Mouse (Mus musculus) brain, embryonic 14.5 days (tissue): ENCODE measurements around the gene Gm9508. TPM values are rescaled to one million over a fixed set of nuclear protein-coding genes. Genes with fewer than 3 reads are reported as not detected.

Source experiments
- DNase-seq: peaks from one replicate; pipeline ENCODE4 v3.0.0-alpha.2; 2011; ENCODE audit warnings: low read depth
- CTCF ChIP-seq: fragments of 200-500 bp; IDR thresholded peaks from 2 replicates; pipeline ENCODE4 v1.5.1; 2012; ENCODE audit warnings: inconsistent platforms, mild to moderate bottlenecking, moderate library complexity, borderline replicate concordance; ENCODE audit not compliant: insufficient read depth, insufficient read length; ENCODE audit errors: extremely low read depth
- POLR2A ChIP-seq: fragments of 200-500 bp; IDR thresholded peaks from 2 replicates; pipeline ENCODE4 v1.6.1; 2012; ENCODE audit warnings: mild to moderate bottlenecking, inconsistent platforms, borderline replicate concordance; ENCODE audit not compliant: poor library complexity, insufficient read depth, insufficient read length, severe bottlenecking; ENCODE audit errors: extremely low read depth
- polyA plus RNA-seq: library from polyadenylated mRNA; depleted of rRNA; stranded (reverse); fragments of >200 nt; gene quantifications from 2 replicates; pipeline ENCODE4 v1.2.3, GENCODE M21; 2012

Gene Gm9508
- polyA plus RNA-seq, 1 experiment: not detected

DNA sequence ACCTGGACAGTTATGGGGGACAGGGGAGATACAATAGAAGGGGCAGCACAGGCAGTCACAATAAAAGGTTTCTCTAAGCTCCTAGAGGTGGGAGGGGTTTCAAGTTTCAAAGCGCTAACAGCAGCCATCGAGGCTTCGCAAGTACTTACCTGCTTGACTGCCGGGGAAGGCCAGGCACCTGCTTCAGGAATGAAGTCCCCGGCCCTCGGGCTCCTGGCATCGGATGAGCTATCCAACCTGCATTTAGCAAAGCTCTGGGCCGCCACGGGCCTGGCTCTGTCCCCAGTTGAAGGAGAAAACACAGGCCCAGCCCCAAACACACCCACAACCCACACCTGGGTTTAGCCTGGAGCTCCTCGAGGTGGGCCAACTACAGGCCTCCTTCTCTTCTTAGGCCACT lies 10.0 kb downstream of the Gm9508 start:
- DNase-seq: no peak
- TF ChIP-seq CTCF: no peak
- TF ChIP-seq POLR2A: no peak

DNA sequence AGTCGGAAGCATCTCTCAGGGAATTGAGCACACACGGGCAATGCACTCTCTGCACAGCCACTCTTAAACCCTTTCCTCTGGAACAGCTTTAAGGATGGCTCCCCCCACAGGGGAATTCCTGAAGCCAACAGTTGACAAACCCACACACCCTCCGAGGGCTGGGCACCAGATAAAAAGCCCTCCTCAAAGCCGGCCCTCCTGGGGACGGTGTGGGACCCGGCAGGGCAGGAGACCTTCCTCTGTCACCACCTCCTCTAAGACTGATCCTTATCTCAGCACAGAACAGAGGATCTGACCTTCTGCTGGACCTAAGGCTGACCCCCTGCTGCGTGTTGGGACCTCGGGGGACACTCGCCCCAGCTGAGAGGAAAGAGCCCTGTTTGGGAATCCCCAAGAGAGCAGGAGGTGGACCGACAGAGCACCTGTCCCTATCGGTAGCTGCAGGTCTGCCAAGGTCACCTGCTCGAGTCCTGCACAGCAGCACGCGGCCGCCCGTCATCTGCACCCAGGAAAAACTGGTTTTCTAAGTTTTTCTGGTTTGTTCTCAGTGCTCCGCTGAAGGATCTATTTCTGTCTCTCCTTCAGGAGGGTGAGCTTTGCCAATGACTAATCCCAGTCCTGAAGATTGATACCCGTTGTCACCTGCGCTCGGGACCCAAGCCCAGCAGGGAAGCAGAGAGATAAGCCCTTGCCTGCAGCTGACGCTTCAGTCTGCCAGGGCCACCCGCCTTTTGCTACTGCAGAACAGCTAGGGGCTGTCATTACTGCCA lies 11.0 kb downstream of the Gm9508 start, which contains the start of gene Tspear:
Gene Tspear (plus strand): TSS at position 675 of the 770 bp plus-strand sequence.
- no peak for DNase-seq
- TF ChIP-seq CTCF: no peak
- no peak for TF ChIP-seq POLR2A

- TF ChIP-seq POLR2A: no peak
- TF ChIP-seq CTCF: no peak
- DNase-seq: no peak
Observed at GRCm38 (mm10) chr10:77684181-77684580, 12.9 kb downstream of the Gm9508 start.

GRCm38 (mm10) chr10:77682994-77683393 lies 14.0 kb downstream of the Gm9508 start:
- no peak for DNase-seq
- TF ChIP-seq CTCF (no peak), POLR2A (no peak)

DNA sequence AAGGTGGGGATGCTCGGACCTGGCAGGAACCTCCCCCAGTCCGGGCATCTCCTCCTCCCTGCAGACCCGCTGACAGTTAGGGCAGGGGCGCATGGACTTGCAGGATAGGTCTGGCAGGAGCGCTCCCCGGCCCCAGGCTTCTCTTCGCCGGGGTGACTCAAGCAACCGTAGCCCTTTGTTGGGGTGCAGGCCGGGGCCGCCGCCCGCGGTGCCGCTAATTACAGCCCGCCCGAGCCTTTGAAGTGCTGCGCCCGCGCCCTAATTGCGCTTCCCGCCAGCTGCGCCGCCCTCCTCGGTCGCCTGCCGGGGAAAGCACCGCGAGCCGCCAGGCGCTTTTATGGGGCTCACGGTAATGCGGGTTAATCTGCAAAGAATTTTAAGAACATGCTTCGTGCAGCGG lies 19.5 kb downstream of the Gm9508 start:
- TF ChIP-seq POLR2A (no peak), CTCF (no peak)
- peak; percentile 76 for DNase-seq

DNA sequence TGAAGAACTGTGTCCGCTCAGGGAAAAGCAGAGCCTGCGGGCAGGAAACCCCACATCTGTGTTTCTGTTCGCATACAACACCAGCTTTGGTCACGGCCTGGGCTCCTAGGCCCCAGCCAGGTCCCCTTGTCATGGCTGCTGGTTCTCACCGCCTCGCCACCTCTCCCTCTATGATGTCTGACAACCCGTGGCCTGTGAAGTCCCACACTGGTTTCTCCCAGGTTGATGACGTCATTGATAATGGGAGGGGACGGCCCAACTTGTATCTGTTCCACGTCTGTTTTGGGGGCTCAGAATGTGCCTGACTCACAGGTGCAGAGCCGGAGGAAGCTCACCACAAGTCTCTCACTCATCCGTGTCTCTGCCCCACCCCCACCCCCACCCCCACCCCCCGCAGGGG lies 23.3 kb downstream of the Gm9508 start:
- TF ChIP-seq POLR2A: no peak
- no peak for TF ChIP-seq CTCF
- DNase-seq: no peak

DNA sequence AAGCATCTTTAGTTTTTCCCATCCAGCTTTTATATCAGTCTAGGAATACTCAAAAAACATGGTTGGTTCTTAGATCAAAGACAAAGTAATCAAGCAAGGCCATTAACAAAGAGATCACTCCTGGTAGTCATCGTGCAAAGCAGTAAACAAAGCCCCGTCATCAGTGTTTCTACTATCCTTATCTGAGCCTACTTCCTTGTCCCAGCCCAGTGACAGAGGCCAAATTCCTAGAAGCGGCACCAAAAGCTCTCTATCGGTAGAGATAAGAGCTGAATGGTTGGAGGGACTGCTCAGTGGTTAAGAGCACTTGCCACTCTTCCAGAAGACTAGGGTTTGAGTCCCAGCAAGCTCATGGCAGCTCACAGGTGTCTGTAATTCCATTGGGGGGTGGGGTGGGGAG lies 25.5 kb downstream of the Gm9508 start:
- no peak for DNase-seq
- TF ChIP-seq POLR2A (no peak), CTCF (no peak)

DNA sequence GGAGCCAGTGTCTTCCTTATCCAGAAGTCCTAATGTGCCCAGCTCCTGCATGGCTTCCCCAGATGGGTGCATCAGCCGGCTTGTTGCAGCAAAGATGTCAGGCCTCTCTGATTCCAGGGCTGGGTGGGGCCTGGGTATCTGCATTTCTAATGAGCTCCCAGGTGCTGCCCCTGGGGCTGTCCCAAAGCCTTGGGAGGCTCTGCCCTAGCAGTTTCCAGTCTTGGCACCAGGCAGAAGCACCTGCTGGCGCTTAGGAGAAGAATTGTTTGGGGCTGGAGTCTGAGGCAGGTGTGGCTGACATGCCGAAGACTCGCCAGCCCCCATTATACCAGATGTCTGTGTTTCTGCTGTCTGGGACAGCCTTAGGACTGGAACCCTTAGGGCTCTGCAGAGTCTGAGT lies 26.3 kb downstream of the Gm9508 start:
- TF ChIP-seq POLR2A (no peak), CTCF (no peak)

DNA sequence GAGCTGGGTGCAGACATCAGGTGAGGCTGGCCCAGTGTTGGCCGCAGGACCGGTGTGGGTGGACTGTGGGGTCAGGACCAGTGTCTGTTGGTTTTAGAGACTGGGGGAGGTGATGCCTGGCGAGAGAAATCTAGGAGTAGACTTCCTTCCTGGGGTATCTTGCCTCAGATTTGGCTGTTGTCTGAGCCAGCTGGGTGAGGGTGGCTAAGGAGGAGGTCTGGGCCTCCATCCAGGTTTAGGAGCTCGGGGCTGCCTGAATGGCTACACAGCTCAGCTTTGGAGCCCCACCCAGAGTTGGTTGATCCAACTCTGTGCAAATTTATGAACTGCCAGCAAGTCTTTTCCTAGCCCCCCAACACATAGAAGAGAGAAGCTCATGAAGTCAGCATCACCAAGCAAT lies 29.6 kb downstream of the Gm9508 start:
- no peak for TF ChIP-seq CTCF
- TF ChIP-seq POLR2A: no peak
- no peak for DNase-seq

More for the DNA sequence above, 26.3 kb downstream of the Gm9508 start:
- no peak for DNase-seq

DNA sequence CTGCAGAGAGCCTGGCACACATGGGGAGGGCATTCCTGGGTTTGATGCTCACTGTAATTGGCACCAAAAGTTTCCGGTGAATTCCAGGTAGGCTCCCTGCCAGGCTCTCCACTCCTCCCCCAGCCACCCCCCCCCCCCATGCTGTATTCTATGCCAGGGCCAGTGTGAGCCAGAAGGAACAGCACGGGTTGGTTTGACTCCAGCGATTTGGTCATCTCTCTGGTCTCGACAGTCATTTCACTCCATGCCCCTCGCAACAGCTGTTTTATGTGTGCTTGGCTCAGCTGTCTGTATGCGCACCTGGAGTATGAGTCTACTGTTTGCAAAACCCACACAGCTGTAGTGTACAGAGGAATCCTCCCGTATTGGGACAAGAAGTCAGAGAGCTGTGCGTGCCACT lies 30.7 kb downstream of the Gm9508 start:
- no peak for TF ChIP-seq POLR2A
- TF ChIP-seq CTCF: no peak
- no peak for DNase-seq

- no peak for DNase-seq
- TF ChIP-seq CTCF (no peak), POLR2A (no peak)
Observed at GRCm38 (mm10) chr10:77663949-77664665, 32.9 kb downstream of the Gm9508 start.

DNA sequence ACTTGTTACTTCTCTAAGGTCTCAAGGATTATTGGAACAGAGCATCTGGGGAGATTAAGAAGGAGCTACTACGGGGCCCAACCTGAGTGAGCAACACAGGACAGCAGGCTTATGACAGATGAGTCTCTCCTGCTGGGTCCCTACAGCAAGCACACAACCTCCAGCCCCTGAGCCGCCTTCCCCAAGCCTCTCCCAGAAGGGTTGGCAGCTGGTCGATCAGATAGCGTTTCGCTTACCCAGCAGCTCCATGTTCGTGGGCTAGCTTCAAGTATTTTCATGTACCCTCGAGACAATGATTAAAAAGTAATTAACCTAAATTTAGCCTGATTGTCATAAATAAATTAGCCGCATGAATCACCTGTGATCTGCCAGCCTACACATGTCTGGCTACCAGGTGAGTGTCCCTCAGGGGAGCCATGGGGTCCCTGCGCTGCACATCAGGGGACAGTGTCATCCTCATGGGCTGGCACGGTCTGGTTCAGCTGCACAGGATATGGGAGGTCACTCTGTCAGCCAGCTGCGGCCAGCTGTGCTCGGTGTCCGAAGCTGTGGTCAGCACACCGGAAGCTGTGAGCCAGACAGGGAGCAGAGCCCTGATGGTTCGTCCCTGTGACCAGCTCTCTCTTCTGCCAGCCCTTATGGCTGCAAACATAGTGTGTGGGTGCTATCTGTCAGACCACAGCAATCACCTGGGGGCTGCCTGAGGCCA lies 38.6 kb downstream of the Gm9508 start:
- no peak for DNase-seq
- TF ChIP-seq POLR2A (no peak), CTCF (no peak)

GRCm38 (mm10) chr10:77652046-77652445 lies 45.0 kb downstream of the Gm9508 start:
- DNase-seq: no peak
- no peak for TF ChIP-seq CTCF
- TF ChIP-seq POLR2A: no peak
